9 mouse cellular contexts compared by ENCODE assay signal in genomic region chr2:26663551-26663950, GRCm38 (mm10). TPM values are rescaled to one million over a fixed set of nuclear protein-coding genes. Genes with fewer than 3 reads are reported as not detected.
A peak's percentile ranks its signal among the peaks of the same experiment; 100 is the strongest.
DNase-seq lines count a peak whose midpoint lies in the region; ATAC-seq lines count a peak whose summit lies in the region.
"Not testable (repeated sequence)": the region's sequence is repeated elsewhere in the genome, so short reads cannot be mapped to it uniquely, and the experiment has no call there.
"Had no signal": no experiment of that assay in that cellular context is flagged by ENCODE, and none has a peak within 500 bp of the region (broad histone marks: within the 10 kb centered on the region; RNA-seq: fewer than 3 reads in every experiment).

No protein-coding gene starts in this region.

- peak; percentile 58 for DNase-seq in T-cell, adult 2 months (ENCODE audit: low spot score)
- peak; percentile 26 to 65 for DNase-seq in cerebellum, postnatal 25 days
- peak; percentile 52 for DNase-seq in gastrocnemius, postnatal 14 days
- peak; percentile 51 for DNase-seq in limb, embryonic 10.5 days (ENCODE audit: low spot score)
- DNase-seq in midbrain, embryonic 10.5 days (ENCODE audit: low spot score): peak; percentile 54
- peak; percentile 34 to 74 for DNase-seq in spleen, postnatal 10 days (ENCODE audit: low spot score in 2 of 2)

- peaks cover 19% of the 10 kb centered on the region; the same call in 1 of the 2 replicates for H3K27me3 ChIP-seq in limb, embryonic 10.5 days (ENCODE audit: low read depth, poor library complexity, severe bottlenecking)
- 0 out of 2 replicates have a peak, but pooled peaks cover 11% of the 10 kb centered on the region for H3K27me3 ChIP-seq in midbrain, embryonic 10.5 days (ENCODE audit: low read depth, poor library complexity, severe bottlenecking)

- not testable (repeated sequence) for H3K27ac ChIP-seq in limb, embryonic 10.5 days; midbrain, embryonic 10.5 days (replicated peaks)

- peaks cover 11% of the 10 kb centered on the region for H3K4me1 ChIP-seq in limb, embryonic 10.5 days
- H3K4me1 ChIP-seq in midbrain, embryonic 10.5 days: peaks cover 11% of the 10 kb centered on the region

- ATAC-seq in inflammation-experienced regulatory T-cells, adult 6 months: peak; percentile 80

- not testable (repeated sequence) for H3K36me3 ChIP-seq in limb, embryonic 10.5 days; midbrain, embryonic 10.5 days

- intact Hi-C loops in gastrocnemius, postnatal 14 days (cut with DNase I; ENCODE audit: low total_unique reads): not testable (repeated sequence)

- 87% methylated on average over 1 of the region's 1 CpGs for WGBS in limb, embryonic 10.5 days
- 93% methylated on average over 1 of the region's 1 CpGs for whole genome bisulfite sequencing in midbrain, embryonic 10.5 days

- H3K9me3 ChIP-seq in limb, embryonic 10.5 days (replicated peaks); midbrain, embryonic 10.5 days (replicated peaks): not testable (repeated sequence)

- not testable (repeated sequence) for H3K4me3 ChIP-seq in limb, embryonic 10.5 days; midbrain, embryonic 10.5 days

RNA-seq across cellular contexts. Expression of gene Lcn4, which starts 7.5 kb away (rescaled TPM):
- total RNA-seq in gastrocnemius, postnatal 14 days (2021): not detected
- under 1 TPM in 2 of 3 experiments, not detected in 1; 0.59 to 0.96 TPM for polyA plus RNA-seq in inflammation-experienced regulatory T-cells, adult 6 months (2017; shearing (Covaris generic))
- polyA plus RNA-seq in limb, embryonic 10.5 days (2016; fragmentation: Nextera tagmentation; extraction: Ambion mirVana): not detected in 2 replicates
- polyA plus RNA-seq in midbrain, embryonic 10.5 days (2016; fragmentation: Nextera tagmentation; extraction: Ambion mirVana): not detected in 2 replicates
- total RNA-seq: left cerebral cortex, postnatal 36 days had no signal
- polyA plus RNA-seq: frontal cortex, adult 2 months had no signal

RNA-seq across cellular contexts. Expression of gene Fam69b, which starts 35.3 kb away (rescaled TPM):
- total RNA-seq in gastrocnemius, postnatal 14 days (2021): 1 to 10 TPM; 1.4 to 3.1 TPM
- polyA plus RNA-seq in inflammation-experienced regulatory T-cells, adult 6 months (2017; shearing (Covaris generic)): 1 to 10 TPM; 1.2 to 4.2 (median 2.1) TPM
- 31.3 and 43.3 TPM in 2 replicates for polyA plus RNA-seq in limb, embryonic 10.5 days (2016; fragmentation: Nextera tagmentation; extraction: Ambion mirVana)
- 36.4 and 51.4 TPM in 2 replicates for polyA plus RNA-seq in midbrain, embryonic 10.5 days (2016; fragmentation: Nextera tagmentation; extraction: Ambion mirVana)

RNA-seq across cellular contexts. Expression of gene Agpat2, which starts 59.3 kb away (rescaled TPM):
- 1 to 10 TPM; 4.9 to 6.3 TPM for total RNA-seq in gastrocnemius, postnatal 14 days (2021)
- 1 to 10 TPM; 6.6 to 9.1 (median 7.4) TPM for polyA plus RNA-seq in inflammation-experienced regulatory T-cells, adult 6 months (2017; shearing (Covaris generic))
- 13.2 and 14.5 TPM in 2 replicates for polyA plus RNA-seq in limb, embryonic 10.5 days (2016; fragmentation: Nextera tagmentation; extraction: Ambion mirVana)
- 9.0 and 10.6 TPM in 2 replicates for polyA plus RNA-seq in midbrain, embryonic 10.5 days (2016; fragmentation: Nextera tagmentation; extraction: Ambion mirVana)
